Mouse (Mus musculus): ENCODE results near the gene Lck. TPM values are rescaled to one million over a fixed set of nuclear protein-coding genes. Genes with fewer than 3 reads are reported as not detected.
A peak's percentile ranks its signal among the peaks of the same experiment; 100 is the strongest.

The Lck gene
- polyA plus RNA-seq, 1 experiment from 2014 or later = 8.8 TPM

DNA sequence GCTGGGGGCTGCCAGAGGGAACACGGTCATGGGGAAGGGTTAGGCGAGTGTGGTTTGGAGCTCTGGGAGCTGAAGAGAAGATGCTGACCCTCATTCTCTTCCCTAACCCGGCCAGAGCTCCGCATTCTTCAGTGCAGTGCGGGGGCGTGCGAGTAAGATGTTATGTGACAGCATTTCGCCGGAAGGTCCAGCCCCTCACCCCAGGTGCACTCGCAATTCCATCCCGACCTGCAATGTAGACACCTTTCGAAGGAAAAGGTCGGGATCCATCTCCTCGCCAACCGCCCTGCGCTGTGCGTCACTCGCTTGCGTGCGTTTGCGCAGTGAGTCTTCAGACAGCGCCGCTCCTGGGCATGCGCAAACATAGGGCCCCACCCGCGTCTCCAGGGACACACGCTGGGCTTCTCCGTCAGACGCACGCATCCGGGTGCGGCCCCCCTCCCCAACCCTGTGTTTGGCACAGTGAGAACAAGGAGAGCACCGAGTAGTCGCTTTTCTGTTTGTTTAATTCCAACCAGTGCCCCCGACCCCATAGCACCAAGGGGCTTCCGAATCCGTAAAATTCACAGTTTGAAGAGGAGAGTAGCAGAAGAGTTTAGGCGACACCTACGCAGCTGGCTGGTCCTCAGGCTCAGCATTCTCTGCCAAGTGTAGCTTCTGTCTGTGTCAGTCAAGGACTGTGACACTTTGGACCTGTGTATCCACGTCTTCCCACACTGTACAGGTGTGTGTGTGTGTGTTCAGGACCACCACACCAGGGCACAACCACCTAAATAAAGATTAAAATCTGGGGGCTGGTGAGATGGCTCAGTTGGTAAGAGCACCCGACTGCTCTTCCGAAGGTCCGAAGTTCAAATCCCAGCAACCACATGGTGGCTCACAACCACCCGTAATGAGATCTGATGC is 45.6 kb upstream of the Lck start, which contains the start of gene Iqcc:
Iqcc (minus strand) TSS at position 314 of the 906 bp plus-strand sequence.
- WGBS = 3% methylated on average over 43 of the region's 44 CpGs
- DNase-seq (ENCODE audit: low spot score) (peak; percentile 96), ATAC-seq (replicated peaks; ENCODE audit: low FRiP score, low read depth) (peak; percentile 87)

DNA sequence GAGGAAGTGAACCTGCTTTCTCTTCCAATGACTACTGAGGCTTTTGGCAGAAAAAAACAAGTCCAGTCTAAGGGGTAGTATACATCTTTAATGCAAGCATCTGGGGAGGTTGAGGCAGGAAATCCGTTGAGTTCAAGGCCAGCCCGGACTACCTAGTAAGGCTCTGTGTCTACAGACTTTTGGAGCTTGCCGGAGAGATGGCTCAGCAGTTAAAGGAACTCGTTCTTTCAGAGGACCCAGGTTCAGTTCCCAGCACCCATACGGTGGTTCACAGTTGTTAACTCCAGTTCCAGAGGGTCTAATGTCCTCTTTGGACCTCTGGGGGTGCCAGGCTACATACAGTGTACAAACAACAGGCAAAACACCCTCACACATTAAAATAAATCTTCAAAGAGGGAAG is 44.6 kb upstream of the Lck start:
- WGBS = 98% methylated on average over 5 of the region's 5 CpGs
- no peaks in the 10 kb centered on the region for H3K27me3 ChIP-seq (ENCODE audit: insufficient read depth, low read length)
- TF ChIP-seq CTCF (IDR thresholded peaks at IDR 0.05; ENCODE audit: low read depth) = no peak
- H3K4me2 ChIP-seq (ENCODE audit: low read length) = peak overlapping the region; percentile 79
- peak overlapping the region; percentile 74; the same call in 1 of the 2 replicates for H3K9ac ChIP-seq (ENCODE audit: low read depth, low read length)
- H3K4me3 ChIP-seq (replicated peaks; ENCODE audit: low read depth, low read length) = peak overlapping the region; percentile 55; the same call in 1 of the 2 replicates
- ATAC-seq (replicated peaks; ENCODE audit: low FRiP score, low read depth) (no peak), DNase-seq (ENCODE audit: low spot score) (no peak)
- peaks cover 19% of the 10 kb centered on the region for H3K4me1 ChIP-seq (replicated peaks; ENCODE audit: insufficient read depth, low read length)
- H3K27ac ChIP-seq = peak overlapping the region; percentile 82; the same call in 1 of the 2 replicates
- H3K9me3 ChIP-seq (replicated peaks; ENCODE audit: low read length) = no peaks in the 10 kb centered on the region
- H3K36me3 ChIP-seq (ENCODE audit: insufficient read depth, low read length) = 0 out of 2 replicates have a peak, but pooled peaks cover 7% of the 10 kb centered on the region

More for the DNA sequence above, 45.6 kb upstream of the Lck start, which contains the start of gene Iqcc:
- peak; percentile 21; the same call in 1 of the 2 replicates for TF ChIP-seq CTCF (IDR thresholded peaks at IDR 0.05; ENCODE audit: low read depth)
- H3K9me3 ChIP-seq (replicated peaks; ENCODE audit: low read length) = no peaks in the 10 kb centered on the region
- peak within 1 kb of the TSS; percentile 74 for H3K9ac ChIP-seq (ENCODE audit: low read depth, low read length)
- peaks cover 22% of the 10 kb centered on the region for H3K4me1 ChIP-seq (replicated peaks; ENCODE audit: insufficient read depth, low read length)
- H3K4me2 ChIP-seq (ENCODE audit: low read length) = peak within 1 kb of the TSS; percentile 79
- peak within 1 kb of the TSS; percentile 82 for H3K27ac ChIP-seq
- no peaks in the 10 kb centered on the region for H3K27me3 ChIP-seq (ENCODE audit: insufficient read depth, low read length)
- H3K4me3 ChIP-seq (replicated peaks; ENCODE audit: low read depth, low read length) = peak within 1 kb of the TSS; percentile 55
- 0 out of 2 replicates have a peak, but pooled peaks cover 7% of the 10 kb centered on the region for H3K36me3 ChIP-seq (ENCODE audit: insufficient read depth, low read length)

DNA sequence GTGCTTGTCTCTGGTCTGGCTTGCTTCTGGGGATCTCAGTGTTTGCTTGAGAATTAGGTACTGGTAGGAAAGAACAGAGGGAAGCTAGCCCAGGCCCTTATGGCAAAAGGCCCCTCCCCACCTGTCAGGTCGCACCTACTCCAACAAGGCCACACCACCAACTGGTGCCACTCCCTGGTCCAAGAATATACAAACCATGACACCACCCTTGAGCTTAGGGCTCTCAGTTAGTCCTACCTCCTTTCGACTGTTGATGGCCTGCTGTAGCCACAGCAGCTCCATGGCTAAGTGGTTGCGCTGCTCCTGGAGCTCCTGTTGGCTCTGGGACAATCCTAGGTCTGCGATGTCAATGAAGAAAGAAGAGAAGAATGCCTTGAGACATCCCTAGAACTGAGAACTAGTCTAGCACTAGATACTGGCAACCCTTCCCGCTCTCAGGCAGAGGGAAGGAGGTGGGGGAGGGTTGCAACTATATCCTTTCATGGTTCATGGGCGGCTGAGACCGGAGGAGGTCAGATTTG is 43.7 kb upstream of the Lck start:
- Histone ChIP-seq H3K9ac (ENCODE audit: low read depth, low read length) (no peak overlapping the region), H3K36me3 (ENCODE audit: insufficient read depth, low read length) (0 out of 2 replicates have a peak, but pooled peaks cover 7% of the 10 kb centered on the region), H3K9me3 (replicated peaks; ENCODE audit: low read length) (no peaks in the 10 kb centered on the region), H3K27ac (no peak overlapping the region), H3K4me1 (replicated peaks; ENCODE audit: insufficient read depth, low read length) (peaks cover 11% of the 10 kb centered on the region), H3K27me3 (ENCODE audit: insufficient read depth, low read length) (no peaks in the 10 kb centered on the region), H3K4me2 (ENCODE audit: low read length) (no peak overlapping the region), H3K4me3 (replicated peaks; ENCODE audit: low read depth, low read length) (no peak overlapping the region)
- 80% methylated on average over 7 of the region's 7 CpGs for WGBS
- no peak for TF ChIP-seq CTCF (IDR thresholded peaks at IDR 0.05; ENCODE audit: low read depth)
- DNase-seq (ENCODE audit: low spot score) (no peak), ATAC-seq (replicated peaks; ENCODE audit: low FRiP score, low read depth) (no peak)

DNA sequence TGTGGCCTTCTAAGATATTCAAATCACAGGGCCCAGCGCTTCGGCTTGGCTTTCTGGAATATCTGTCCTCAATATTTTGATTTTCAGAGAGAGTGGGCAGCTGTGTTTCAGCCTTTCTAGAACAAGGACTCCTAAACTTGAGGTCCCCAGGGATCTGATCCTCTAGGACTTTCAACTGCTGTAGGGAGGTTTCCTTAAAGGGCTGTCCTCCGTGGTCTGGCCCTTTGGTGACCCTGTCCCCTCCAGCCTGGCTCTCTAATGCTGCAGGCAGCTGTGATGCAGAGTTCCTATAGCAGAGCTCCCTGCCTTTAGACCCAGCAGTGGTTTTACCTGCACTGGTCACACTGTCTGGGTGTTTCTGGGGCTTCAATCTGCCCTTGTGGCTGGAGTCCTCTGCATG is 43.2 kb upstream of the Lck start:
- no peak overlapping the region for H3K27ac ChIP-seq
- H3K9ac ChIP-seq (ENCODE audit: low read depth, low read length) = no peak overlapping the region
- TF ChIP-seq CTCF (IDR thresholded peaks at IDR 0.05; ENCODE audit: low read depth) = no peak
- H3K4me3 ChIP-seq (replicated peaks; ENCODE audit: low read depth, low read length) = no peak overlapping the region
- H3K4me1 ChIP-seq (replicated peaks; ENCODE audit: insufficient read depth, low read length) = peaks cover 9% of the 10 kb centered on the region
- WGBS = 93% methylated on average over 3 of the region's 3 CpGs
- H3K4me2 ChIP-seq (ENCODE audit: low read length) = no peak overlapping the region
- ATAC-seq (replicated peaks; ENCODE audit: low FRiP score, low read depth) = no peak
- no peaks in the 10 kb centered on the region for H3K27me3 ChIP-seq (ENCODE audit: insufficient read depth, low read length)
- 0 out of 2 replicates have a peak, but pooled peaks cover 7% of the 10 kb centered on the region for H3K36me3 ChIP-seq (ENCODE audit: insufficient read depth, low read length)
- H3K9me3 ChIP-seq (replicated peaks; ENCODE audit: low read length) = no peaks in the 10 kb centered on the region
- no peak for DNase-seq (ENCODE audit: low spot score)

DNA sequence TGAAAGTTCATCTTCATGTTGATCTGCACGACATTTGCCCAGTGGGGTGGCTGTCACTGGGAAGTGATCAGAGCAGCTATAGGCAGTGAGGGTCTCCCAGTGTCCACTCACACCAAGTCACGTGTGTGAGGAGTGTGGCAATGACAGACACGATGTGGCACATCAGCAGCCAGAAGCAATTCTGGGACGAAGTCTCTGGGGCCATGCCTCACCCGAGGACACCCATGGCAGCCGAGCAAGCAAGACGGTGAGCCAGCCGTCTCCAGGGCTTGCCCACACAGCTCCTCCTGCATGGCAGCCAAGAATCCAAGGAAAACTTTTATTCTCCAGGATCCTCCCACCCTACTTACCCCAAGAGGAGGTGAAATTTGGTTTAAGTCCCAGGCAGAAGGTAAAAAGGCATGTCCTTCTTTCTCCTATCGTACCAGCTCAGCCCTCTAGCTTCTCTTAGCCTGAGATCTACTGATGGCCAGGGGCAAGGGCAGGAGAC is 42.4 kb upstream of the Lck start:
- H3K4me1 ChIP-seq (replicated peaks; ENCODE audit: insufficient read depth, low read length) = peaks cover 9% of the 10 kb centered on the region
- DNase-seq (ENCODE audit: low spot score) = no peak

DNA sequence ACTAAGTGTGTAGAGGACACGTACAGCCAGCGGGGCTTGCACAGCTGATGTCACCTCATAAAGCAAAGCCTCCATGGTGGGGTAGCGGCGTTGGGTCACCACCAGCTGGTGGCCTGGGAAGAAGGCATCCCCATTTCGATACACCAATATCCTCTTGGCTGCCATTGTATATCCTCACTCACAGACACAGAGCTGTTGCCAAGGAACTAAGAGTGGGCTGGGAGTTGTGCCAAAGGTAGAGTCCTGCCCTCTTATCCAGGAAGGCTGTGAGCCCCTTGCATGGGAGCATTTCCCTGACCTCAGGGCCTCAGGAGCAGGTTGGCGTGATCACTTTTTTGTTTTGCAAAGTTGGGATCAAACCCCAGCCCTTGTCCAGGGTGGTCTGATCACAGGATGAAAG is 40.7 kb upstream of the Lck start, which contains the start of gene Dcdc2b:
Dcdc2b (minus strand) TSS at position 165 of the 400 bp plus-strand sequence.
- Histone ChIP-seq H3K4me2 (ENCODE audit: low read length) (no peak within 1 kb of the TSS), H3K4me1 (replicated peaks; ENCODE audit: insufficient read depth, low read length) (peaks cover 9% of the 10 kb centered on the region), H3K36me3 (ENCODE audit: insufficient read depth, low read length) (0 out of 2 replicates have a peak, but pooled peaks cover 8% of the 10 kb centered on the region), H3K9ac (ENCODE audit: low read depth, low read length) (no peak within 1 kb of the TSS), H3K27me3 (ENCODE audit: insufficient read depth, low read length) (no peaks in the 10 kb centered on the region), H3K4me3 (replicated peaks; ENCODE audit: low read depth, low read length) (no peak within 1 kb of the TSS), H3K27ac (no peak within 1 kb of the TSS), H3K9me3 (replicated peaks; ENCODE audit: low read length) (no peaks in the 10 kb centered on the region)
- no peak for DNase-seq (ENCODE audit: low spot score)
- no peak for TF ChIP-seq CTCF (IDR thresholded peaks at IDR 0.05; ENCODE audit: low read depth)
- WGBS = 84% methylated on average over 6 of the region's 6 CpGs
- ATAC-seq (replicated peaks; ENCODE audit: low FRiP score, low read depth) = no peak

More for the DNA sequence above, 42.4 kb upstream of the Lck start:
- 85% methylated on average over 9 of the region's 9 CpGs for whole genome bisulfite sequencing
- no peak overlapping the region for H3K4me2 ChIP-seq (ENCODE audit: low read length)
- no peak for ATAC-seq (replicated peaks; ENCODE audit: low FRiP score, low read depth)
- H3K9me3 ChIP-seq (replicated peaks; ENCODE audit: low read length) = no peaks in the 10 kb centered on the region
- no peak overlapping the region for H3K9ac ChIP-seq (ENCODE audit: low read depth, low read length)
- no peak for TF ChIP-seq CTCF (IDR thresholded peaks at IDR 0.05; ENCODE audit: low read depth)
- no peak overlapping the region for H3K4me3 ChIP-seq (replicated peaks; ENCODE audit: low read depth, low read length)
- no peak overlapping the region for H3K27ac ChIP-seq
- no peaks in the 10 kb centered on the region for H3K27me3 ChIP-seq (ENCODE audit: insufficient read depth, low read length)
- 0 out of 2 replicates have a peak, but pooled peaks cover 7% of the 10 kb centered on the region for H3K36me3 ChIP-seq (ENCODE audit: insufficient read depth, low read length)

All from kidney, postnatal 0 days (tissue).